Mouse (Mus musculus): Measurements from ENCODE around the gene Tenm4.

The Tenm4 gene

GRCm38 (mm10) chr7:96681808-96682207 is 510.8 kb downstream of the Tenm4 start:
- DNase-seq (ENCODE audit: low spot score), result no peak

GRCm38 (mm10) chr7:96688141-96688540 is 517.1 kb downstream of the Tenm4 start:
- no peak for DNase-seq (ENCODE audit: low spot score)

- no peak for DNase-seq (ENCODE audit: low spot score)
Measured at GRCm38 (mm10) chr7:96701097-96701845, 530.2 kb downstream of the Tenm4 start.

- no peak for DNase-seq (ENCODE audit: low spot score)
Measured at GRCm38 (mm10) chr7:96703958-96704357, 532.9 kb downstream of the Tenm4 start.

GRCm38 (mm10) chr7:96705307-96706129 is 534.5 kb downstream of the Tenm4 start:
- DNase-seq (ENCODE audit: low spot score), result no peak

GRCm38 (mm10) chr7:96706531-96706930 is 535.5 kb downstream of the Tenm4 start:
- no peak for DNase-seq (ENCODE audit: low spot score)

- DNase-seq (ENCODE audit: low spot score), result no peak
Measured at GRCm38 (mm10) chr7:96707112-96707511, 536.1 kb downstream of the Tenm4 start.

- DNase-seq (ENCODE audit: low spot score), result no peak
Measured at GRCm38 (mm10) chr7:96708071-96708470, 537.0 kb downstream of the Tenm4 start.

GRCm38 (mm10) chr7:96708561-96708960 is 537.5 kb downstream of the Tenm4 start:
- no peak for DNase-seq (ENCODE audit: low spot score)

- DNase-seq (ENCODE audit: low spot score), result no peak
Measured at GRCm38 (mm10) chr7:96708968-96709367, 537.9 kb downstream of the Tenm4 start.

GRCm38 (mm10) chr7:96709891-96710290 is 538.8 kb downstream of the Tenm4 start:
- no peak for DNase-seq (ENCODE audit: low spot score)

GRCm38 (mm10) chr7:96710658-96711071 is 539.6 kb downstream of the Tenm4 start:
- no peak for DNase-seq (ENCODE audit: low spot score)

- no peak for DNase-seq (ENCODE audit: low spot score)
Measured at GRCm38 (mm10) chr7:96712876-96713275, 541.8 kb downstream of the Tenm4 start.

- no peak for DNase-seq (ENCODE audit: low spot score)
Measured at GRCm38 (mm10) chr7:96716911-96717310, 545.9 kb downstream of the Tenm4 start.

GRCm38 (mm10) chr7:96718201-96719155 is 547.4 kb downstream of the Tenm4 start:
- no peak for DNase-seq (ENCODE audit: low spot score)

GRCm38 (mm10) chr7:96719926-96720325 is 548.9 kb downstream of the Tenm4 start:
- no peak for DNase-seq (ENCODE audit: low spot score)

- no peak for DNase-seq (ENCODE audit: low spot score)
Measured at GRCm38 (mm10) chr7:96720465-96720864, 549.4 kb downstream of the Tenm4 start.

GRCm38 (mm10) chr7:96722796-96723195 is 551.8 kb downstream of the Tenm4 start:
- DNase-seq (ENCODE audit: low spot score), result no peak

- DNase-seq (ENCODE audit: low spot score), result no peak
Measured at GRCm38 (mm10) chr7:96725603-96726002, 554.6 kb downstream of the Tenm4 start.

- no peak for DNase-seq (ENCODE audit: low spot score)
Measured at GRCm38 (mm10) chr7:96730360-96730759, 559.3 kb downstream of the Tenm4 start.

- no peak for DNase-seq (ENCODE audit: low spot score)
Measured at GRCm38 (mm10) chr7:96731947-96732346, 560.9 kb downstream of the Tenm4 start.

Measured in lung, postnatal 25 days (tissue).